Mouse (Mus musculus) limb, embryonic 11.5 days (tissue): ENCODE measurements around the gene Ggta1. TPM values are rescaled to one million over a fixed set of nuclear protein-coding genes. Genes with fewer than 3 reads are reported as not detected.

Experiments used
- ATAC-seq: fragments of 200-750 bp; cut with Nextera tagmentation; 2 replicates; pipeline ENCODE4 v1.8.0; 2017; ENCODE audit warnings: low read depth; ENCODE audit not compliant: insufficient number of reproducible peaks, low FRiP score, low TSS enrichment
- DNase-seq: peaks from one replicate; pipeline ENCODE4 v3.0.0-alpha.2; 2015; ENCODE audit warnings: low spot score
- H3K27ac ChIP-seq: fragments of 300-500 bp; sonication (generic); replicated peaks from 2 replicates; pipeline ENCODE4 v1.5.1; 2014; ENCODE audit warnings: low read depth, mild to moderate bottlenecking, low read length
- H3K27me3 ChIP-seq: fragments of 300-500 bp; sonication (generic); 2 replicates; pipeline ENCODE4 v1.6.1; 2014; ENCODE audit warnings: mild to moderate bottlenecking, low read length, mixed read lengths; ENCODE audit not compliant: control insufficient read depth, insufficient read depth
- H3K36me3 ChIP-seq: fragments of 300-500 bp; sonication (generic); 2 replicates; pipeline ENCODE4 v1.6.1; 2014; ENCODE audit warnings: mild to moderate bottlenecking, low read length, moderate library complexity, mixed read lengths; ENCODE audit not compliant: control insufficient read depth, insufficient read depth
- H3K4me1 ChIP-seq: fragments of 300-500 bp; sonication (generic); 2 replicates; pipeline ENCODE4 v1.6.1; 2014; ENCODE audit warnings: low read length, mixed read lengths; ENCODE audit not compliant: control insufficient read depth, insufficient read depth
- H3K4me2 ChIP-seq: fragments of 300-500 bp; sonication (generic); 2 replicates; pipeline ENCODE4 v1.6.1; 2014; ENCODE audit warnings: low read depth, mild to moderate bottlenecking, moderate library complexity; ENCODE audit not compliant: severe bottlenecking
- H3K4me3 ChIP-seq: fragments of 300-500 bp; sonication (generic); 2 replicates; pipeline ENCODE4 v1.5.1; 2014; ENCODE audit warnings: low read depth, low read length
- H3K9ac ChIP-seq: fragments of 300-500 bp; sonication (generic); 2 replicates; pipeline ENCODE4 v1.6.1; 2014; ENCODE audit warnings: mild to moderate bottlenecking, low read length
- H3K9me3 ChIP-seq: fragments of 300-500 bp; sonication (generic); 2 replicates; pipeline ENCODE4 v1.6.1; 2016; ENCODE audit warnings: low read length; ENCODE audit not compliant: control insufficient read depth
- WGBS: fragments of 180-500 bp; shearing (Covaris S2); extraction: QIAGEN DNeasy Blood & Tissue Kit; methylation state at CpG from one replicate; pipeline ENCODE4 v1.1.7; 2014; 5-methylcytosine and 5-hydroxymethylcytosine counted together
- polyA plus RNA-seq: library from polyadenylated mRNA; unstranded; fragments of >200 nt; fragmentation: Nextera tagmentation; extraction: Ambion mirVana; gene quantifications from 2 replicates; pipeline ENCODE4 v1.2.1, GENCODE M21; 2014

Gene Ggta1
- polyA plus RNA-seq: 5.3 and 6.0 TPM in 2 replicates

DNA sequence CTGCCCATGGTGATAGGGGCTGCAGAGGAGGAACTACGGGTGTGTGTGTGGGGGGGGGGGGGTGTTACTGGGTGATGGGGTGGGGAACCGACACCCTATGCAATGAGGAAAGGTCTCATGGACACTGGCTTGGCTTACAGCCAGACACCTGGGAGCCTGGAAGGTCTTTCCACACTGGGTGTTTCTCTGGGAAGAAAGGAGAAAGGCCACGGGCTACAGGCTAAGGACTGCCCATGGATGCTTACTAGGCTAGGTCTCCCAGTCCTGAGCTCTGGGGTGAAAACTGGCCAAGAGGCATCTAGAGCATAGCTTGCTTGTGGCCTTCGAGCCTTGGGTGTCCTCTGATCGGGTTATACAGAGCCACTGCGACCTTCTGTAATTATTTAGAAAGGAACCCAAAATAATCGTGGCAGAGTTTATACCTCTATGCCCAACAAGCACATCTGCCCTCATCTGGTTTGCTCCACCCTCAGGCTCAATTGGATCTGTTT, at the start of gene Ggta1:
Gene Ggta1, minus strand, starts transcription at position 441 of the 491 bp plus-strand sequence.
- DNase-seq: peak; percentile 44
- peak within 1 kb of the TSS; percentile 70 for H3K9ac ChIP-seq
- H3K27ac ChIP-seq: no peak within 1 kb of the TSS
- no peaks in the 10 kb centered on the region for H3K9me3 ChIP-seq
- H3K4me1 ChIP-seq: peaks cover 9% of the 10 kb centered on the region; the same call in 1 of the 2 replicates
- WGBS: 16% methylated on average over 7 of the region's 7 CpGs
- H3K36me3 ChIP-seq: no peaks in the 10 kb centered on the region
- peak within 1 kb of the TSS; percentile 92 for H3K4me2 ChIP-seq
- H3K4me3 ChIP-seq: peak within 1 kb of the TSS; percentile 57
- 0 out of 2 replicates have a peak, but pooled peaks cover 2% of the 10 kb centered on the region for H3K27me3 ChIP-seq
- ATAC-seq: 0 out of 2 replicates have a peak, but pooled peaks have one; percentile 50

GRCm38 (mm10) chr2:35512226-35512625, 49.2 kb upstream of the Ggta1 start:
- Histone ChIP-seq H3K4me2 (no peak overlapping the region), H3K27me3 (no peaks in the 10 kb centered on the region), H3K4me3 (no peak overlapping the region), H3K9me3 (no peaks in the 10 kb centered on the region), H3K4me1 (peaks cover 18% of the 10 kb centered on the region), H3K9ac (no peak overlapping the region), H3K27ac (no peak overlapping the region), H3K36me3 (no peaks in the 10 kb centered on the region)
- DNase-seq (no peak), ATAC-seq (no peak)
- WGBS: 96% methylated on average over 4 of the region's 4 CpGs

GRCm38 (mm10) chr2:35510920-35511319, 47.9 kb upstream of the Ggta1 start:
- Histone ChIP-seq H3K9me3 (no peaks in the 10 kb centered on the region), H3K27me3 (no peaks in the 10 kb centered on the region), H3K27ac (no peak overlapping the region), H3K4me3 (no peak overlapping the region), H3K4me2 (no peak overlapping the region), H3K36me3 (no peaks in the 10 kb centered on the region), H3K4me1 (peaks cover 29% of the 10 kb centered on the region), H3K9ac (no peak overlapping the region)
- no peak for DNase-seq
- no peak for ATAC-seq
- WGBS: 44% methylated on average over 1 of the region's 1 CpGs

DNA sequence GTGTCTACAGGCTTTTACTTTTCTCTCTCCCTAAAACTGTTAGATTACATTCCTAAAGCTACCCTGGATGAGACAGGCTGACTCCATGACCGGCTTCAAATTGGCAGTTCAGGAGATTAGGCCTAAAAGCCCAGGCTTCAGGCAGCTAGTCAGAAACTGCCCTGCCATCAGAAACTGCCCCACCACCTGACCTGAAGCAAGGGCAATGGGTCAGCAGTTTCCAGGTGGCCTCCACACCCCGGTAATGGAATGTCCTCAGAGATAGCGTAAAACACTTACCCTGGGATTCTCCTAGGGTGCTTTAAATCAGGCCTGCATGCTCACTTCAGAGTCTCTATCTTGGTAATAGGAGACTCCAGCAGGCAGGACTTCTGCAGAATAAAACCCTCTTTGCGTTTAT, 46.9 kb upstream of the Ggta1 start:
- Histone ChIP-seq H3K9ac (no peak overlapping the region), H3K27ac (no peak overlapping the region), H3K9me3 (no peaks in the 10 kb centered on the region), H3K36me3 (no peaks in the 10 kb centered on the region), H3K4me3 (no peak overlapping the region), H3K4me1 (peaks cover 29% of the 10 kb centered on the region), H3K27me3 (no peaks in the 10 kb centered on the region), H3K4me2 (no peak overlapping the region)
- WGBS: 37% methylated on average over 4 of the region's 4 CpGs
- no peak for DNase-seq
- ATAC-seq: no peak

GRCm38 (mm10) chr2:35509343-35509667, 46.3 kb upstream of the Ggta1 start:
- Histone ChIP-seq H3K36me3 (no peaks in the 10 kb centered on the region), H3K9me3 (no peaks in the 10 kb centered on the region), H3K9ac (no peak overlapping the region), H3K27me3 (no peaks in the 10 kb centered on the region), H3K27ac (no peak overlapping the region), H3K4me2 (no peak overlapping the region), H3K4me3 (no peak overlapping the region), H3K4me1 (peaks cover 30% of the 10 kb centered on the region)
- no peak for ATAC-seq
- no peak for DNase-seq
- WGBS: 18% methylated on average over 6 of the region's 6 CpGs

GRCm38 (mm10) chr2:35508597-35509342, 45.7 kb upstream of the Ggta1 start:
- Histone ChIP-seq H3K9me3 (no peaks in the 10 kb centered on the region), H3K27me3 (no peaks in the 10 kb centered on the region), H3K9ac (no peak overlapping the region), H3K27ac (no peak overlapping the region), H3K4me3 (no peak overlapping the region), H3K36me3 (no peaks in the 10 kb centered on the region), H3K4me1 (peaks cover 30% of the 10 kb centered on the region), H3K4me2 (no peak overlapping the region)
- WGBS: 43% methylated on average over 10 of the region's 10 CpGs
- DNase-seq (no peak), ATAC-seq (no peak)

DNA sequence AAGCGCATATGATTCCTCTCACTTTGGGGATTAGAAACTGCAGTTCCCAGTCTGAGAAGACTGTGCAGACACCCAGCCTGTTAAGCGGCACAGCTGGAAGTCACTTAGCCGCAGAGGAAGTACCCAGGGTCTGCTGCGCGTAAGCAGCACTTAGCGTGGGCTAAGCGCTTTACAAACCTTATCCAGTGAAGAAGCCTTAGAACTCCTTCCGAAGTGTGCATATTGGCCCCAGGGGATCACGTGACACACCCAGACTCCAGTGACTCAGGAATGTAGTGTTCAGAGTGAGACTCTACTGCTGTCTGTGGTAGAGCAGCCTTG, 44.1 kb upstream of the Ggta1 start:
- Histone ChIP-seq H3K4me2 (no peak overlapping the region), H3K4me3 (no peak overlapping the region), H3K9me3 (no peaks in the 10 kb centered on the region), H3K36me3 (no peaks in the 10 kb centered on the region), H3K27me3 (no peaks in the 10 kb centered on the region), H3K9ac (no peak overlapping the region), H3K4me1 (peaks cover 31% of the 10 kb centered on the region), H3K27ac (0 out of 2 replicates have a peak overlapping the region, but pooled peaks have one; percentile 36)
- peak; percentile 40 for DNase-seq
- no peak for ATAC-seq
- 40% methylated on average over 9 of the region's 9 CpGs for WGBS

DNA sequence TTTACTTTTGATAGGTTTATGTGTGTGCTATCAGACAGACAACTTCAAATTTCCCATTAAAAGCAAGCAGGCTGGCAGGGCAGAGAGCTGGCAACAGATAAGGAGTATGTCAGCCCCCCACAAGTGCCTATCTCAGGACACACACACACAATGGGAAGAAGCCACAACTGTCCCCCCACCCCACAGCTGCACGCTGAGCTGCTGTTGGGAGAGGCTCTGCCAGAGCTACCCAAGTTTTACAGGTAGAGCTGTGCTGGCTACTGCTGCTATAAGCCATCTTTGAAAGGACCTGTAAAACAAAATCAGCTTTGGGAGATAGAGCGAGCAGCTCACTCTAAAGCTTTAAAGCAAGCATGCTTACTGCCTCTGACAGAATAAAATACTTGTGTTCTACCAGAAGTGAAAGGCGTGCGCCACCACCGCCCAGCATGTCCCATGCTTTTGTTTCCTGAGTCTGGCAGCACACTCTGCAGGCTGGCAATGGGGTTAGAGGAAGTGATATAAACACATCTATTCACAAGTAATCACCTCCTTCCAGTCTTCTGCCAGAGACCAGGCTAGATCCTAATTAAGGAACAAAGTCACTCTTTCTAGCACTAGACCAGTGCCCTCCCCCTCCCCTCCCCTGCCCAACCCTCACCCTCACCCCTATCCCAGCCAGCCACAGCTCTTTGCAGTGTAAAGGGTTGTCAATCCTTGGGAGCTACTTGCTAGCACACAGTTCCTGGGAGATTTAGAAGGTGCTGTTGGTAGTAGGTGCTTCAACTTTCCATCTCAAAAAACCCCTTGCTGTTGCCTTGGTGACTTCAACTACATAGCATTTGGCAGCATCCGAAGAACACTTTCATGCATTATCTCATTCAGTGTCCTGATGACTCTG, 43.5 kb upstream of the Ggta1 start:
- 56% methylated on average over 6 of the region's 6 CpGs for WGBS
- Histone ChIP-seq H3K9ac (no peak overlapping the region), H3K27me3 (no peaks in the 10 kb centered on the region), H3K4me2 (no peak overlapping the region), H3K36me3 (no peaks in the 10 kb centered on the region), H3K9me3 (no peaks in the 10 kb centered on the region), H3K4me3 (no peak overlapping the region), H3K4me1 (peaks cover 36% of the 10 kb centered on the region), H3K27ac (0 out of 2 replicates have a peak overlapping the region, but pooled peaks have one; percentile 36)
- DNase-seq (peak; percentile 44), ATAC-seq (no peak)
